Mouse (Mus musculus) gastrocnemius, adult 8-10 months (tissue): ENCODE data around the gene Ift81. TPM values are rescaled to one million over a fixed set of nuclear protein-coding genes. Genes with fewer than 3 reads are reported as not detected.

Experiments used
- DNase-seq, 2 experiments: peaks; one replicate each; pipeline ENCODE4 v3.0.0; 2022; ENCODE audit warnings: low spot score in 2 of 2
- total RNA-seq, 4 experiments: library from RNA; stranded (reverse); gene quantifications; 2 replicates each; pipeline ENCODE4 v1.2.4; 2022

Ift81 gene
- total RNA-seq, 4 experiments from 2014 or later = 3.4 to 9.1 (median 5.9) TPM

- no peak for DNase-seq
These were observed 11.4 kb upstream of the Ift81 start for GRCm38 (mm10) chr5:122625565-122626252.

- no peak for DNase-seq
These were observed 10.7 kb upstream of the Ift81 start for GRCm38 (mm10) chr5:122624952-122625479.

- no peak for DNase-seq
These were observed 9.5 kb upstream of the Ift81 start for GRCm38 (mm10) chr5:122623861-122624260.

GRCm38 (mm10) chr5:122622526-122622925, 8.2 kb upstream of the Ift81 start:
- no peak for DNase-seq

GRCm38 (mm10) chr5:122621376-122621886, 7.1 kb upstream of the Ift81 start:
- DNase-seq = peak; percentile 30 to 59

DNA sequence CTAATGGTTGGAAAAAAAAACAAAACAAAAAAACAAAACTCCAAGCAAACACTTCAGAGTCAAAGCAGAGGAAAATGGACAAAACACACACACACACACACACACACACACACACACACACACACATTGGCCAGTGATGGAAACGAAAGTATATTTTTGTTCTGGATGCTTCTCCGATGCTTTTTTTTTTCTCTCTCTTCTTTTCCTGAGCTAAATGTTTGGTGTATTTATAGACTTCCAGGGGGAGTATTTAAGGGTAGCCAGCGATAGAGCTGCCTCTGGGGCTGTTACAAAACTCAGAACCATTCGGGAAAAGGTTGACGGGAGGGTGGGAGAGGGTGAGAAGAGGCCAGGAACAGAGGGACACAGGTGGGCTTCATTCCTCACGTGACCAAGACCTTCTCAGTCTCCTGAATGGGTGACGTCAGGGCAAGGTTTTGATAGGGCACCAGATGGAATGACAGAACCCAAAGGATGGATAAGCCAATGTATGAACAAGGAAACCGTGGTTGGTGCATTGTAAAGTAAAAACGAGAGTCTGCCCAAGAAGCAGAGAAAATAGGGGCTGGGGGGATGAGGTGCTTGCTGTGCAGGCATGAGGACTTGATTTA, 5.5 kb upstream of the Ift81 start:
- DNase-seq = no peak

DNA sequence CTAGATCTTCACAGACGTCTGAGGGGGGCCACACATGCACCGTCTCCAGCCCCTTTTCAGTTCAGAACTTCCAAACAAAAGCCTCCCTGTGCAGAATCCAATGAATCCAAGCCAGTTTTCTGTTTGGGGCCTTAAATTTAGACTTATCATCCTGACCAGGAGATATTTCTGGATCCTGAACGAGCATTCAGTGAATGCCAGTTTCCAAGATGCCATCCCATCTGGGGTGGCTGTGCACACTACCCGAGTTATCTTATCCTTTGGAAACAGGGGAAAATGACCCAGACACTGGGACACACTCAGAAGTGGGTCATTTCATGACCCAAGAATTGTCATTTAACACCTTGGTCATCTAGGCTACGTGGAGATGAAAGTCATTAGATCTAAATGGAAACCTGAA, 3.4 kb upstream of the Ift81 start:
- DNase-seq = no peak

- no peak for DNase-seq
These were observed 2.7 kb downstream of the Ift81 start for GRCm38 (mm10) chr5:122611651-122612050.

DNA sequence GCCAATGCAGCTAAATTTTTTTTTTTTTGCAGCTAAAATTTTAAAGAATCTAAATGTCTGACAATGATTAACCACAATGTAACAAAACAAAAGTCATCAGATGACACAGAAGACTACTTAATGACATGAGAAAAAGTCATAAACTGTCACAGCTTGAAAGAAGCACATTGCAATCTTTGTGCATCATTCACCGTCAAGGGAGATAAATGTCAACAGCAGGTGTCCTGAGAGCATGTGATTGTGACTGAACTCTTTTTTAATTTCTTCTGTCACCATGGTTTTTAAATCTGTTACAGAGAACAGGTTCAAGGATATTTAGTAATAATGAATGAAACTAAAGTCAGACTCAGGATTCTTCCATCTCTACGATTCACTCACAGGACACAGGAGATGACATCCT, 9.4 kb downstream of the Ift81 start:
- no peak for DNase-seq

GRCm38 (mm10) chr5:122602233-122602632, 12.1 kb downstream of the Ift81 start:
- DNase-seq = no peak

GRCm38 (mm10) chr5:122595470-122595869, 18.8 kb downstream of the Ift81 start:
- no peak for DNase-seq

DNA sequence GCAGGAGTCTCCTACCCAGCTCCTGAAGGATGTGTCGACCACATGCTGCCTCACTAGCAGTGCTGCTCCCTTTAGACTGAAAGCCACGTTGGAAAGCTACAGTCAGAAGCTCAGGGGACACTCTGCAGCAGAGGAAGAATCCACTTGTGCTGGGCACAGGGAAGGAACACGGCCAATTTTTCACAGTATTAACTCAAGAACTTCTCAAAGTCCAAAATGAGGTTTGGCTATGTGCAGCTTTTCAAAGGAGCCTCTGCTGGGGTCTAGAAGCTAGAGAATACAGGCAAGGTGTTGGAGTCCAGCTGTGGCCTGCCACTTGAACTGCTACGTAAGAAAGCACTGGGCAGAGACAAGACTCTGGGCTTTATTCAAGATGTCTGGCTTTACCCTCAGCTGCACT, 24.4 kb downstream of the Ift81 start:
- DNase-seq = no peak

DNA sequence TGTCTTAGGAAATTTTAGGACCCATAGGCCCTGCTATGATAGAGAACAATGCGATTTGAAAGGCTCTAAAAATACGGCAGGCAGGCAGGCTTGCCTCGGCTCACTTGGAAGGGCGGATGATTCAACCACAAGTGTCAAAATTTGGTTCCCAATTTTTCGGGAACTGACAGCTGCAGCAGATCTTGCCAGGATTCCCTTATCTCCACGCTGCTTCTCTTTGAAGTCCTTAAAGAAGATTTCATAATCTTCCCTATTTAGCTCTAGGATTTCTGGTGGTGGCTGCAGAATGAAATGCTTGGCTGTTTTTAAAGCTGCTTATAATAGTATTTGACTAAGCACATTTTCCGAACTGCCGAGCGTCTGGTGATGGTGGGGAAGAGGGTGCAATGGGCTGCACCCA, 28.8 kb downstream of the Ift81 start:
- no peak for DNase-seq

- DNase-seq = no peak
These were observed 30.2 kb downstream of the Ift81 start for GRCm38 (mm10) chr5:122584093-122584492.

GRCm38 (mm10) chr5:122576683-122577329, 37.5 kb downstream of the Ift81 start:
- DNase-seq = no peak

- DNase-seq = no peak
These were observed 42.3 kb downstream of the Ift81 start for GRCm38 (mm10) chr5:122572001-122572400.

GRCm38 (mm10) chr5:122566626-122567025, 47.7 kb downstream of the Ift81 start:
- no peak for DNase-seq

- no peak for DNase-seq
These were observed 53.7 kb downstream of the Ift81 start for GRCm38 (mm10) chr5:122560654-122561053.

- no peak for DNase-seq
These were observed 56.2 kb downstream of the Ift81 start for GRCm38 (mm10) chr5:122558127-122558526.

DNA sequence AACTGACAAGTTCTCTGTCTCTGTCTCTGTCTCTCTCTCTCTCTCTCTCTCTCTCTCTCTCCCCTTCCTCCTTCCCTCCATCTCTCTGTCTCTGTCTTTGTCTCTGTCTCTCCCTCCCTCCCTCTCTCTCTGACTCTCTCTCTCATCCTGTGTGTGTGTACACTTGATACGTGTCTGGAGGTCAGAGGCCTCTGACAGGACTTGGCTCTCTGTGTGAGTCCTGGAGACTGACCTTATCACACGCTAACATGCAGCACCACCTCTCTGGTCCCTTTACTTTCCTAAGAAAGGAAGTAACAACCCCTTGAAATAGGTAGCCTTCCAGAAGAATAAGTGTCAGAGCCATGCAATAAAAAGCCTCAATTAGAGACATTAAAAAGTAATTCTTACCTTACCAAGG, 59.2 kb downstream of the Ift81 start:
- no peak for DNase-seq

DNA sequence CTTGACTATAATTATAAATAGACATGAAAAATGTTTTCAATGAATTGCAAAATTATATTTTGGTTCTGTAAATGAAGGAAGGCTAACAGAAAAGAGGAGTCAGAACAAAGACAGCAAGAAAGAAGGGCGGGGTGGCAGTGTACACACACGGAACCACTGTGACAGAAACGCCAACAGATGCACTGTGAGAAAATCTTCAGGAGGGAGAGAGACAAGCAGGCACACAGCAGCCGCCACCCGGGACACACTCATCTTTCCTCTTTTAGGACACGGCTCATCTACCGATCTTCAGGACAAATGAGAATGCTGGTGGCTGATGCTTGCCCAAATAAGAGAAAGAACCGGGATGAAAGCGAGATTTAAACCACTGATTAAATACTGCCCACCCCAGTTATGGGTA, 61.7 kb downstream of the Ift81 start:
- DNase-seq = no peak

DNA sequence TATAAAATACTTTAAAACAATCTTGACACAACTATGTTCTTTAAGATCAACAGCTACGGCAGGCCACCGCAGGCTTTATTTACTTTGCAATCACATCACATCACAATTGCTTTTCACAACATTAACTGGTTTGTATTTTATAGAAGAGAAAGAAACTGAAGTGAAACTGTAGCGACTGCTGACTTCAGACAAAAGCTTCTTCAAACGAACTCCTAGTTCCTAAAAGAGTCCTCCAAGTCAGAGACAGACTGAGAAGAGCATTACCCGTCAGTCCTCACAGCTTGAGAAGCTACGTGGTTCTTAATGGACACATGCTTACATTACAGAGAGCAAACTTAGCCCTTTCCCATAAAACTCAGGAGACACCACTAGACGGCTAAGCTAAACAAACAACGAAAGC, 63.9 kb downstream of the Ift81 start:
- DNase-seq = no peak
